Mouse (Mus musculus): Measurements from ENCODE around the gene Hbs1l.

DNA sequence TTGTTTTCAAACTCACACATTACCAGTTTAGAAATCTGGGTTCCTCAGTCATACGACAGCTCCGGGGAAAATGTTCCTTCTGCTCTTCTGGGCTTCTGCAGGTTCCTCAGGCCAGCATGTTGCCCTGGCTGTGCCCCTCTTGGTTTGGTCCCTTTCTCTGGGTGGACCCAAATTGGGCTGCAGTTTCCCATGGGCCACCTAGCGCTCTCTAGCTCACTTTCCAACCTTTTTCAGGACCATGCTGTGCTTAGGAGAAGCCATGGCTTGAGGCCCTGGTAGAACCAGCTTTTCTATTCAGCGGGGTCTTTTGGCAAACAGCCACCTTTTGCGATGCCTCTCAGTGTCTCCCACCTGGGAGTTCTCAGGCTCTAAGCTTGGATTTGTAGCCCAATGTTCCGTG, 76.5 kb downstream of the Hbs1l start:
- TF ChIP-seq CTCF (IDR thresholded peaks at IDR 0.05; ENCODE audit: insufficient read depth, low read depth, low read length) (no peak), POLR2A (IDR thresholded peaks at IDR 0.05; ENCODE audit: insufficient read depth, low read depth, low read length) (no peak)
